Mouse (Mus musculus): ENCODE results near the gene Cdc42ep1.

Cdc42ep1 gene

GRCm38 (mm10) chr15:78842371-78843163 is at the start of gene Cdc42ep1:
Gene Cdc42ep1, plus strand, starts transcription at chr15:78842624.
- in situ Hi-C loops (cut with MboI, MseI) = no loop called here

DNA sequence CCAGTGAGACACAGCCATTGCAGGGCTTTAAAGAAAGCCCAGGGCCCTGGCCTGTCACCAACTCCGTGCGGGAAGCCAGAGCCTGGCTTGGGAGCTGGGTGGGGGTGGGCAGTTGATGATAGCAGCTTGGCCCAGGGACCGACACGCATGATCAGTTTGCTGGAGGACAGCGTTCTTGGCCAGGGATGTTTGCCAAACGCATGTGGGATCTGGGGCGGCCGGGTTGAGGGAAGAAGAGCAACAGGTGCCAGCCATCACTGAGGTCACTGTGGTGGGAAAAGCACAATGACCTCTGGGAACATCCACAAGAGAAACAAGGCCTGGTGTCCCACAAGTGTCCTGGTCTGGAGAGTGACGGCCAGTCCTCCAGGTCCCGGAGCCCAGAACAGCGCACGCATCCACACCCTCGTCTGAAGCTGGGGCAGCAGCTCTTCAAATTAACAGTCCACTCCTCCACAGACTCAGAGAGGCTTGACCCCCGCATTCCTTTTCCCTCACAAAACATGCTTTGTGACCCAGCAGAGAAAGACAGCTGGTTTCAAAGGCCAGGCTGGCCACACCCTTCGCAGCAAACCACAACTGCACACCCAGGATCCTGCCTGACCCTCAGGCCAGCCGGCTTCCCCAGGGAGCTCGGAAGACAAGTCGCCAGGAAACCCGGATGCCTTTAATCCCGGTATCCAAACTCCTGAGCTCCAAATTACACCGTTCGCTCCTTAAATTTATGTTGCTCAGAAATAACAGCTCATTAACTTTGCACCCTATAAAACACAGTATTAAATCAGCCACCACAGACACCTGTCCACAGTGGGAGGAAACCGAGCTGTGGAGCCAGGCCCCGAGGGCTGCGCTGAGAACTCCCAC is 46.0 kb upstream of the Cdc42ep1 start:
- in situ Hi-C loops (cut with MboI, MseI) = no loop called here

- in situ Hi-C loops (cut with MboI, MseI) = no loop called here
Observed at GRCm38 (mm10) chr15:78797060-78797329, 45.4 kb upstream of the Cdc42ep1 start.

- in situ Hi-C loops (cut with MboI, MseI) = no loop called here
Observed at GRCm38 (mm10) chr15:78799029-78799428, 43.4 kb upstream of the Cdc42ep1 start.

GRCm38 (mm10) chr15:78801571-78801970 is 40.9 kb upstream of the Cdc42ep1 start:
- in situ Hi-C loops (cut with MboI, MseI) = no loop called here

GRCm38 (mm10) chr15:78801971-78802741 is 40.3 kb upstream of the Cdc42ep1 start:
- in situ Hi-C loops (cut with MboI, MseI) = no loop called here

DNA sequence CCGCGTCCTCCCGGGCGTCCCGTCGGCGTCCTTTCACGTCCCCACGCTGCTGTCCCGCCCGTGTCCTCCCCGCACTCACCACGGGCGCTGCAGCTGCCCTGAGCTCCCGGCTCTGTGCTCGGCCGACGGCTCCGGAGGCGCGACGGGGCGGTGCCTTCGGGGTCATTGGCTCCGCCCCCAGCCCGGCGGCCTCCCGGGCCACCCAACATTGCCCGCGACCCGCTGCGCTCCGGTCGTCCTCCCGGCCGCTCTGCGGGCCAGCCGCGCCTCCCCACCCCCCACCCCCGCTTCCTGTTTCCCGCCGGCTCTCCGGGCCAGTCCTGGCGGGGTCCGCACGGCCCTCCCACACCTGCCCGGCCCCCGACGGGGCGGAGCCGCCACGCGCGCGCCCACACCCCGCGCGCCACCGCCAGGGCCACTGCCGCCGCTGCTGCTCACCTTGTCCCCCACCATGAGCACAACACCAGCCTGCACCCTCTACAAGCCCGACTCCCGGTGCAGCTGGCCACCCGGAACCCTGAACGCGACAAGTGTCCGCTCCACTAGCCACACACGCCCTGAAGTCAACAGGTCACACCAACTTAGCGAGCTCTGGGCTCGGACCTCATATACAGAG is 39.5 kb upstream of the Cdc42ep1 start, which contains the start of gene Card10:
Gene Card10, minus strand, starts transcription at position 267 of the 616 bp plus-strand sequence.
- in situ Hi-C loops (cut with MboI, MseI) = no loop called here

DNA sequence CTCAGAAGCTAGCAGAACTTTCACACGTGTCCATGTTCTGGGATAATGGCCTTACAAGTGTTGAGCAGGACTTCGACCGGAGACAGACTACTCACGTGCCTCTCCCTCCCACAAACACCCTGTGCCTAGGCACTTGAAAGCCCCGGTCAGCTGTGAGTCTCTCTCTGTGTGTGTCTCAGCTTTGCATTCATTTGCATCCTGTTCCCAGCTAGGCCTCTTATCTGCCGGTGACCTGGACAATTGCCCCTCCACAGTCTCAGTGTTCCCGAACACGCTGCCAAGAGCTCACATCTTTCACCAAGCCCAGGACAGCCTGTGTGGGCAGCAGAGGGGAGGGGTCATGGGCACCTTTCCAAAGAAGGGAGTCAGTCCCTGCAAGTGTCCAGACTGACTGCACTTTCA is 38.9 kb upstream of the Cdc42ep1 start:
- in situ Hi-C loops (cut with MboI, MseI) = no loop called here

- in situ Hi-C loops (cut with MboI, MseI) = no loop called here
Observed at GRCm38 (mm10) chr15:78804326-78804725, 38.1 kb upstream of the Cdc42ep1 start.

DNA sequence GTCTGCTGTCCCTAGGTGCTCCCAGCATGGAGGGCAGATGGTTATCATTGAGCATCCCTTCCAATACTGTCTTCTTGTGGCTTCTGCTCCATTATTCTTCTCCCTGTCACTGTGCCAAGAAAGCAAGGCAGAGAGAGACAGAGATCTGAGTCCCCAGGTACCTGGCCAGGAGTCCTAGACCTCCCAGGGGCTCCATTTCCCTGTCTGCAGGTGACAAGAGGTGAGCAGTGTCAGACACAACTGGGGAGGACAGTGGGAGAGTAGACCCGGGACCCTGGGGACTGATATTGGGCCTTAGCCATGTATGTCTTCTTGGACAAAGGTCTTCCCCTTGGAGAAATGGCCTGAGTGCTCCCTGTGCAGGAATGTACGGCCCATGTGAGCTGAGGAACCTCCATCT is 37.1 kb upstream of the Cdc42ep1 start:
- in situ Hi-C loops (cut with MboI, MseI) = no loop called here

GRCm38 (mm10) chr15:78806614-78807013 is 35.8 kb upstream of the Cdc42ep1 start:
- in situ Hi-C loops (cut with MboI, MseI) = no loop called here

DNA sequence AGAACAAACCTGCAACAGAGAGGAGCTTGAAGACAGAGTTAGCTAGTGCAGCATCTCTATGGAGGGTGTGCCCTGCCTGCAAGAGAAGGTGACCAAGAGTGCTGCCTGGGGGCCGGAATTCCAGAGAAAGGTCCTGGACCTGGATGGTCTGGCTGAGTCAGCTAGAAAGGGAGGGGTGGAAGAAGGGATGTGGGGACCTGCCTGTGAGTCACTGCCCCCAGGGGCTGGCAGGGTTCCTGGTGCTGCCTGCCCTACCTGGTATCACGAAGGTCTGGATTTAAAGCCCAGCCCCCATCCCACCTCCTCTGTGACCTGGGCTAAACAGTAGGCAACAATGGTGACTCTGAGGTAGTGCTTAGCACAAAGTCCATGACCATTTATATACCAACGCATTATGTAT is 35.3 kb upstream of the Cdc42ep1 start:
- in situ Hi-C loops (cut with MboI, MseI) = no loop called here

GRCm38 (mm10) chr15:78808980-78809379 is 33.4 kb upstream of the Cdc42ep1 start:
- in situ Hi-C loops (cut with MboI, MseI) = no loop called here

GRCm38 (mm10) chr15:78809739-78810138 is 32.7 kb upstream of the Cdc42ep1 start:
- in situ Hi-C loops (cut with MboI, MseI) = no loop called here

- in situ Hi-C loops (cut with MboI, MseI) = no loop called here
Observed at GRCm38 (mm10) chr15:78810146-78810545, 32.3 kb upstream of the Cdc42ep1 start.

DNA sequence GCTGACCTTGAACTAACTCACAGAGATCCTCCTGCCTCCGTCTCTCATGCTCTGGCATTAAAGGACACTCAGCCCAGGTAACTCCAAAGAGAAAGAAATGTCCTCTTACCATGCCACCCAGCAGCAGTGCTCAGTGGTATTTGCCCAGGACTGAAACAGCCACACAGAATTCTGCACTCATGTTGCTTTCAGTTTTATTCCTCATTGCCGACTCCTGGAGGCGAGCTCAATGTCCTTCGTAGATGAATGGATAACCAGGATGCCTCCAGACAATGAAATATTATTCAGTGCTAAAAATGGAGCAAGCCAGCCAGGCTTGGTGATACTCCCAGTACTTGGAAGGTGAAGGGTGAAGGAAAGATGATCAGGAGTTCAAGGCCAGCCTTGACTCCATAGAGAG is 28.8 kb upstream of the Cdc42ep1 start:
- in situ Hi-C loops (cut with MboI, MseI) = no loop called here

DNA sequence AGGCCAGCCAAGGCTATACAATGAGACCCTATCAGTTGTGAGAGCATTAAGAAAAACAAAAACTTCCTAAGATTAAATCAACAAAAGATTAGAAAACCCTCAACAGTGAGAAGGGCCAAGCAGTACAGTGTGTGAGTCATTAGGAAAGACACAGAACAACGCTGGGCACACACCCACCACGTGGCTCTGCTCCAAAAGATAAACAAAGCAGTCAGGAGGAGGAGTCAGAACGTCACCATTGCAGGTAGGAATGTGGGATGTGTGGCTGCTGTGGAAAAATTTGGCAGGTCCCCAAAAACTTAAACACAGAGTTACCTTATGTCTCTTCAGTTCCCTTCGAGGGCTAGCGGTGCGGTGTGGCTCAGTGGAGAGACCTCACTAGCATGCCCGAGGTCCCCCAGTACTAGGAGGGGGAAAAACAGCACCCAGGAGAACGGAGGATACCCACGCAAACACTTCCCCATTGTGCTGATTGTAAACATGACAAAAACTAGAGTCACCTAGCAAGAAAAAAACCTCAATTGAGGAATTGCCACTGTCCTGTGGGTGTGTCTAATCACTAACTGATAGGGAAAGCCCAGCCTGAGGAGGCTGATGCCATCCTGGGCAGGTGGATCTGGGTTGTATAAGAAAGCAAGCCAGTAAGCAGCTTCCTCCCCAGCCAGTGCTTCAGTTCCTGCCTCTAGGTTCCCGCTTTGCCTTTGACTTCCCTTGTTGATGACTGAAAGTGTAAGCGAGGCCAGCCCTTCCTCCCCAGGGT is 26.9 kb upstream of the Cdc42ep1 start:
- in situ Hi-C loops (cut with MboI, MseI) = no loop called here

DNA sequence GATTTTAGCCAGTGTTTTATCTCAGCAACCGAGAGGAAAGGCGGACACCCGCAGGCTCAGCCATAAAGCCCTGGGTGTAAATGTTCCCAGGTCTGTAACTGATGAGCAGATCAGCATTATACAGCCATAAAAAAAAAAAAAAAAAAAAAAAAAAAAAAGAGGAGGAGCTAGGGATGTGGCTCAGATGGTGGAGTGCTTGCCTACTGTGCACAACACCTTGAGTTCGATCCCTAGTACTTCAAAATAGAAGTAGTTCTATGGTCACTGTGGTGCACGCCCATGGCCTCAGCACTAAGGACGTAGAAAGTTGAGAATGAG is 26.4 kb upstream of the Cdc42ep1 start:
- in situ Hi-C loops (cut with MboI, MseI) = no loop called here

DNA sequence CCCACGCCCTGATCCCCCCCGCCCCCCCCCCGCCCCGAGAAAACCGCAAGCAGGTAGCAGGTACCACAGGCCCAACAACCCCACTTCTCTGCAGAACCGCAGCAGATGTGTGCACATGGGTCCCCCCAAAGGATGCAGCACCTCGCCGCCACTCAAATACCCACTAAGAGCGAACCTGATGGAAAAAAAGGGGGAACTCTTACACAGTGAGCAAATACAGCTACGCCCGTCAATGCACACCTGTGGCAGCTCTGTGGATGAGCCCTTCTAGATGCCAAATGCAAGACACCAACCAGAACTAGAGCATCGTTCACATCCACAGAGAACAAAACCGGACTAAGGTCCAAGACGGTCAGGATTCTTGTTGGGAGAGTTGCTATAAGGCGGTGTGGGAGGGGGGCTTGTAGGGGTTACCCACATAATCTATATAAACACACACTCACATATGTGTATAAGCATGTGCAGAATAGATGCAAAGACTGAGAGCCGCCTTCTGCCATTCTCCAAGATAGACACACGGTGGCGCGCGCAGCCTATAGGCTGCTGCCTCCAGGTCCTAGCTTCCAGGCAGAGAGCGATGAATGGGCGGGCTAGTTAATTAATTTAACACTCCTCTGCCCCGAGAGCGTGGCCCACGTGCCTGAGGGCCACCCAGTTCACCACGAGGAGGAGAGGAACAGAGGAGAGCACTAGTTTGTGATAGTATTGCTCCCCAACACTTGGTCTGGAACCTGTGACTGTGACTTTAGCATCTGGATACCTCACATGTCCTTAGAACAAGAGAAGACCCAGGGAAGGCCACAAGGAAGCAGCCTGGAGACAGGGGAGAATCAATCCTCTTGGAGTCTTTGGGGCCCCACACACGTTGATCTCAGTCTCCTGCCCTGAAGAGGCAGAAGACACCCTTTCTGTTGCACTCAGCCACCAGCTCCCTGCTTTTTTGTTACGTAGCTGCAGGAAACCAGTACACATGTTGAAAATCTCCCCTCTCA is 15.9 kb upstream of the Cdc42ep1 start:
- in situ Hi-C loops (cut with MboI, MseI) = no loop called here

- in situ Hi-C loops (cut with MboI, MseI) = no loop called here
Observed at GRCm38 (mm10) chr15:78828315-78828714, 14.1 kb upstream of the Cdc42ep1 start.

All from regulatory T cell (primary cell).